Comparison of ENCODE assay signal across 8 mouse cellular contexts in genomic region chr17:31891858-31892257, GRCm38 (mm10). TPM values are rescaled to one million over a fixed set of nuclear protein-coding genes. Genes with fewer than 3 reads are reported as not detected.
DNase-seq lines count a peak whose midpoint lies in the region; ATAC-seq and TF ChIP-seq lines count a peak whose summit lies in the region.

No protein-coding gene starts in this region.

- H3K4me1 ChIP-seq in hindbrain, embryonic 10.5 days (replicated peaks): peaks cover 49% of the 10 kb centered on the region
- peaks cover 3% of the 10 kb centered on the region; the same call in 1 of the 2 replicates for H3K4me1 ChIP-seq in hindbrain, embryonic 16.5 days (ENCODE audit: control insufficient read depth, insufficient read depth, low read depth, low read length)
- peaks cover 46% of the 10 kb centered on the region for H3K4me1 ChIP-seq in intestine, embryonic 15.5 days (replicated peaks)
- H3K4me1 ChIP-seq in stomach, embryonic 15.5 days: peaks cover 43% of the 10 kb centered on the region

- no peaks in the 10 kb centered on the region; the same call in none of the 2 replicates for H3K27me3 ChIP-seq in hindbrain, embryonic 10.5 days (ENCODE audit: insufficient read depth, poor library complexity, severe bottlenecking)
- H3K27me3 ChIP-seq in hindbrain, embryonic 16.5 days (replicated peaks; ENCODE audit: control insufficient read depth, insufficient read depth, low read length): no peaks in the 10 kb centered on the region
- H3K27me3 ChIP-seq in intestine, embryonic 15.5 days (replicated peaks): no peaks in the 10 kb centered on the region
- no peaks in the 10 kb centered on the region for H3K27me3 ChIP-seq in stomach, embryonic 15.5 days (replicated peaks)

- H3K9me3 ChIP-seq in hindbrain, embryonic 10.5 days: no peaks in the 10 kb centered on the region
- no peaks in the 10 kb centered on the region for H3K9me3 ChIP-seq in hindbrain, embryonic 16.5 days (ENCODE audit: control insufficient read depth, low read length)
- H3K9me3 ChIP-seq in intestine, embryonic 15.5 days: no peaks in the 10 kb centered on the region
- H3K9me3 ChIP-seq in stomach, embryonic 15.5 days: no peaks in the 10 kb centered on the region

- no peak overlapping the region for H3K9ac ChIP-seq in hindbrain, embryonic 16.5 days (ENCODE audit: low read depth, low read length)
- no peak overlapping the region for H3K9ac ChIP-seq in intestine, embryonic 15.5 days
- H3K9ac ChIP-seq in stomach, embryonic 15.5 days: no peak overlapping the region

- H3K27ac ChIP-seq in hindbrain, embryonic 10.5 days: peak overlapping the region; percentile 54
- no peak overlapping the region for H3K27ac ChIP-seq in hindbrain, embryonic 16.5 days (ENCODE audit: low read depth, low read length)
- H3K27ac ChIP-seq in intestine, embryonic 15.5 days: peak overlapping the region; percentile 86
- H3K27ac ChIP-seq in stomach, embryonic 15.5 days: peak overlapping the region; percentile 85
- no peak overlapping the region for H3K27ac ChIP-seq in left cerebral cortex, adult 2 months

- no peaks in the 10 kb centered on the region for H3K36me3 ChIP-seq in hindbrain, embryonic 10.5 days
- no peaks in the 10 kb centered on the region for H3K36me3 ChIP-seq in hindbrain, embryonic 16.5 days (ENCODE audit: control insufficient read depth, insufficient read depth, low read length)
- H3K36me3 ChIP-seq in intestine, embryonic 15.5 days: no peaks in the 10 kb centered on the region
- no peaks in the 10 kb centered on the region for H3K36me3 ChIP-seq in stomach, embryonic 15.5 days

- intact Hi-C loops in left cerebral cortex, adult 2 months (cut with DNase I): loop anchor here (1.0 kb wide), 1 partner anchor 15 kb away; no protein-coding TSS in a partner anchor

- TF ChIP-seq CTCF in left cerebral cortex, adult 2 months (IDR thresholded peaks at IDR 0.05): no peak

- no peak overlapping the region for H3K4me3 ChIP-seq in hindbrain, embryonic 10.5 days
- H3K4me3 ChIP-seq in hindbrain, embryonic 16.5 days (ENCODE audit: low read length): no peak overlapping the region
- H3K4me3 ChIP-seq in intestine, embryonic 15.5 days (replicated peaks): no peak overlapping the region
- no peak overlapping the region for H3K4me3 ChIP-seq in stomach, embryonic 15.5 days (replicated peaks)
- no peak overlapping the region for H3K4me3 ChIP-seq in left cerebral cortex, adult 2 months

- H3K4me2 ChIP-seq in hindbrain, embryonic 16.5 days (ENCODE audit: low read length): no peak overlapping the region
- H3K4me2 ChIP-seq in intestine, embryonic 15.5 days (replicated peaks): no peak overlapping the region
- H3K4me2 ChIP-seq in stomach, embryonic 15.5 days: no peak overlapping the region

- no peak for DNase-seq in hindbrain, embryonic 10.5 days (ENCODE audit: low spot score)
- peak; percentile 40 for DNase-seq in right cerebral cortex, adult 18-20 months
- no peak for DNase-seq in right cerebral cortex, postnatal 14 days
- DNase-seq in left cerebral cortex, adult 2 months (ENCODE audit: extremely low spot score in 1 of 2, low spot score in 2 of 2): no peak
- DNase-seq in cerebellum, postnatal 36 days: no peak

- WGBS in hindbrain, embryonic 10.5 days: 77% methylated on average over 4 of the region's 4 CpGs
- WGBS in hindbrain, embryonic 16.5 days: 76% methylated on average over 4 of the region's 4 CpGs
- 26% methylated on average over 4 of the region's 4 CpGs for WGBS in intestine, embryonic 15.5 days
- 30% methylated on average over 4 of the region's 4 CpGs for WGBS in stomach, embryonic 15.5 days

- ATAC-seq in hindbrain, embryonic 16.5 days: no peak
- ATAC-seq in intestine, embryonic 15.5 days: peak; percentile 19; the same call in 1 of the 2 replicates
- no peak for ATAC-seq in stomach, embryonic 15.5 days (ENCODE audit: insufficient read depth, low FRiP score, low read depth)

RNA-seq across cellular contexts. Expression of gene Sik1, which starts 36.3 kb away (rescaled TPM):
- 14.0 and 14.3 TPM in 2 replicates for polyA plus RNA-seq in hindbrain, embryonic 10.5 days (2016; fragmentation: Nextera tagmentation; extraction: Ambion mirVana)
- 16.2 and 17.4 TPM in 2 replicates for polyA plus RNA-seq in hindbrain, embryonic 16.5 days (2015; fragmentation: Nextera tagmentation; extraction: Ambion mirVana)
- 8.8 and 9.2 TPM in 2 replicates for polyA plus RNA-seq in intestine, embryonic 15.5 days (2015; fragmentation: Nextera tagmentation; extraction: Ambion mirVana)
- polyA plus RNA-seq in stomach, embryonic 15.5 days (2015; fragmentation: Nextera tagmentation; extraction: Ambion mirVana): 19.6 and 21.8 TPM in 2 replicates
- total RNA-seq in left cerebral cortex, adult 2 months (2021): 10 to 100 TPM; 24.5 to 39.5 TPM

Comparison
In these comparisons a context has a peak if more than half of its experiments do, and no peak if none do; other contexts are left out.
1. H3K27ac ChIP-seq: peak in hindbrain, embryonic 10.5 days (single experiment), intestine, embryonic 15.5 days (single experiment) and stomach, embryonic 15.5 days (single experiment); none in hindbrain, embryonic 16.5 days (single experiment) and left cerebral cortex, adult 2 months (single experiment).